Mouse (Mus musculus) ES-Bruce4 (cell line): Measurements from ENCODE around the gene Ldlrad1. TPM values are rescaled to one million over a fixed set of nuclear protein-coding genes. Genes with fewer than 3 reads are reported as not detected.

ENCODE experiments used
- H3K27ac ChIP-seq: 2 replicates; pipeline ENCODE4 v1.5.1; 2012; ENCODE audit warnings: low read length, inconsistent platforms; ENCODE audit not compliant: insufficient read depth
- H3K27me3 ChIP-seq: 2 replicates; pipeline ENCODE4 v1.6.1; 2012; ENCODE audit warnings: mild to moderate bottlenecking, low read length, inconsistent platforms; ENCODE audit not compliant: control insufficient read depth, poor library complexity, insufficient read depth, severe bottlenecking
- H3K36me3 ChIP-seq: 2 replicates; pipeline ENCODE4 v1.6.1; 2012; ENCODE audit warnings: inconsistent platforms, mild to moderate bottlenecking, low read length, moderate library complexity; ENCODE audit not compliant: control insufficient read depth, poor library complexity, insufficient read depth, severe bottlenecking
- H3K4me1 ChIP-seq: one replicate; pipeline ENCODE4 v1.8.1; 2011; ENCODE audit warnings: low read length; ENCODE audit not compliant: control insufficient read depth, insufficient read depth
- H3K4me3 ChIP-seq: 2 replicates; pipeline ENCODE4 v1.5.1; 2011; ENCODE audit warnings: low read depth, mild to moderate bottlenecking, low read length
- H3K9ac ChIP-seq: 2 replicates; pipeline ENCODE4 v1.6.1; 2012; ENCODE audit warnings: low read depth, mild to moderate bottlenecking, inconsistent platforms; ENCODE audit not compliant: poor library complexity, severe bottlenecking
- H3K9me3 ChIP-seq: replicated peaks from 2 replicates; pipeline ENCODE4 v1.6.1; 2012; ENCODE audit warnings: mild to moderate bottlenecking, low read length, inconsistent platforms; ENCODE audit not compliant: control insufficient read depth, poor library complexity, insufficient read depth, severe bottlenecking
- CTCF ChIP-seq: IDR thresholded peaks from one replicate; pipeline ENCODE4 v1.8.1; 2011; ENCODE audit warnings: low read depth, low read length
- EP300 ChIP-seq: IDR thresholded peaks from 2 replicates; pipeline ENCODE4 v1.6.1; 2011; ENCODE audit warnings: low read depth, low read length; ENCODE audit not compliant: insufficient read depth
- POLR2A ChIP-seq: IDR thresholded peaks from one replicate; pipeline ENCODE4 v1.8.1; 2011; ENCODE audit warnings: low read length; ENCODE audit not compliant: insufficient read depth
- polyA plus RNA-seq: library from polyadenylated mRNA; stranded (reverse); fragments of >200 nt; gene quantifications from 2 replicates; pipeline ENCODE4 v1.2.4, GENCODE M21; 2011; ENCODE audit warnings: low read depth; ENCODE audit not compliant: missing spikeins, insufficient read depth, insufficient read length

Gene Ldlrad1
- polyA plus RNA-seq, result not detected in 2 replicates

DNA sequence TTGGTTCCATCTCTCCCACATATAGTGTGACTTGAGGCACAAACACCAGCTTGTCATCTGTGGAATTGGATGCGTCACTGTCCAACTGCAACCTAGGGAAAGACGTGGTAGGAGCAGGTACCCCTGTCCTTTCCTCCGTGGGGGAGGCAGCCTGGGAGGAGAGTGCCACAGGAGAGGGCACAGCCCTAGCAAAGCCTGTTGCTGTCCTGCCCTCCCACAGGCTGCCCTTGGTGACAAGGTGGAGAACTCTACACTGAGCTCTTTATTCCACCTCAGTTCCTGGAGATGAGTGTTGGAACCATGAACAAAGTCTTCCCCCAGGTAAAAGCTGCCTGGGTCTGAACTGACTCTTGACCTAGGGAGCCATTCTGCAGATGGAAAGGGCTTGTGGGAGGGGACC lies at the start of gene Ldlrad1:
Gene Ldlrad1 (plus strand): TSS at position 301 of the 400 bp plus-strand sequence.
- no peaks in the 10 kb centered on the region for H3K9me3 ChIP-seq
- H3K4me3 ChIP-seq, result no peak within 1 kb of the TSS
- H3K4me1 ChIP-seq, result no peaks in the 10 kb centered on the region
- no peaks in the 10 kb centered on the region for H3K27me3 ChIP-seq
- H3K27ac ChIP-seq, result no peak within 1 kb of the TSS
- TF ChIP-seq CTCF (no peak), EP300 (no peak), POLR2A (no peak)
- no peaks in the 10 kb centered on the region for H3K36me3 ChIP-seq
- H3K9ac ChIP-seq, result no peak within 1 kb of the TSS

- no peak overlapping the region for H3K4me3 ChIP-seq
- H3K4me1 ChIP-seq, result peaks cover 4% of the 10 kb centered on the region
- no peak overlapping the region for H3K9ac ChIP-seq
- no peak for TF ChIP-seq EP300
- no peak for TF ChIP-seq POLR2A
- TF ChIP-seq CTCF, result no peak
- H3K9me3 ChIP-seq, result no peaks in the 10 kb centered on the region
- no peaks in the 10 kb centered on the region for H3K27me3 ChIP-seq
- H3K36me3 ChIP-seq, result no peaks in the 10 kb centered on the region
- no peak overlapping the region for H3K27ac ChIP-seq
Measured at GRCm38 (mm10) chr4:107160181-107160580, 48.8 kb upstream of the Ldlrad1 start.

DNA sequence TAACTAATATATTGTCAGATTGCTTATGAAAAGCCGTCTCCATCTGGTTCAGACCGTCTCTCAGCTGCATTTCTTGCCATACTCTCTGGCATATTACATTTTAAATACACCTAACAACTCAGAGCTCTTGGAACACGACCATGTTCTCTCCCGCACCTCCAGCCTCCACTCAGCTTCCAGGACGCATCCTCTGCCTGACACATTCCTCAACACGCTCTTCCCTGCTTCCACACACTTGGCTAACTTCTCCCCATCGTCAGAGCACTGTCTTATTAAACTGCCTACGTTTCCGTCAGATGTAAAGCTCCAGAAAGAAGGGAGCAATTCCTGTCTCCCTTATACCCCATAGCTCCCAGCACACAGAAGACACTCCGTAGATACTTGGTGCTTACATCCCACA lies 45.6 kb upstream of the Ldlrad1 start:
- no peak for TF ChIP-seq EP300
- no peak for TF ChIP-seq POLR2A
- TF ChIP-seq CTCF, result no peak
- no peaks in the 10 kb centered on the region for H3K4me1 ChIP-seq
- H3K4me3 ChIP-seq, result no peak overlapping the region
- H3K27ac ChIP-seq, result no peak overlapping the region
- no peaks in the 10 kb centered on the region for H3K27me3 ChIP-seq
- no peak overlapping the region for H3K9ac ChIP-seq
- no peaks in the 10 kb centered on the region for H3K9me3 ChIP-seq
- no peaks in the 10 kb centered on the region for H3K36me3 ChIP-seq

GRCm38 (mm10) chr4:107163756-107164587 lies 45.0 kb upstream of the Ldlrad1 start:
- Histone ChIP-seq H3K9me3 (no peaks in the 10 kb centered on the region), H3K27ac (no peak overlapping the region), H3K27me3 (no peaks in the 10 kb centered on the region), H3K4me3 (no peak overlapping the region), H3K9ac (no peak overlapping the region), H3K4me1 (no peaks in the 10 kb centered on the region), H3K36me3 (no peaks in the 10 kb centered on the region)
- TF ChIP-seq POLR2A (no peak), CTCF (peak; percentile 35), EP300 (no peak)

DNA sequence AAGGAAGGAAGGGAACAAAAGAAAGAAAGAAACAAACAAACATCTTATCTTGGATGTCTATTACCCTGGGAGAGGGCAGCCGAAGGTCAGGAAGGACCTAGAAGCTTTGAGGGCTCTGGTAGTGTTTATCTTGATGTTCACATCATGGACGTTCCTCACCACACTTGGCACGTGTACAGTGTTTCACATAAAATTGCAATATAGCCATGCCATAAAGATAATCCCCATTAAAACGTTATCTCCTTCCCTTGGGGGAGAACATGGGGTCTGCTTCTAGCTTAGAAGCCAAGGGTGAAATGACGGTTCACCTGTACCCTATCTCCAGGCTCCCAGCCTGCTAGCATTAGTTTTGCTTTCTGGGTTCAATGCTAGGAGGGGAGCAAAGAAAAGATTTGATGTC lies 42.3 kb upstream of the Ldlrad1 start:
- Histone ChIP-seq H3K9ac (no peak overlapping the region), H3K36me3 (no peaks in the 10 kb centered on the region), H3K4me1 (no peaks in the 10 kb centered on the region), H3K4me3 (no peak overlapping the region), H3K27ac (no peak overlapping the region), H3K9me3 (no peaks in the 10 kb centered on the region), H3K27me3 (no peaks in the 10 kb centered on the region)
- TF ChIP-seq POLR2A (no peak), CTCF (no peak), EP300 (no peak)

- Histone ChIP-seq H3K9me3 (no peaks in the 10 kb centered on the region), H3K27me3 (no peaks in the 10 kb centered on the region), H3K4me1 (no peaks in the 10 kb centered on the region), H3K4me3 (no peak overlapping the region), H3K27ac (no peak overlapping the region), H3K36me3 (no peaks in the 10 kb centered on the region), H3K9ac (no peak overlapping the region)
- TF ChIP-seq CTCF (no peak), EP300 (no peak), POLR2A (no peak)
Measured at GRCm38 (mm10) chr4:107167798-107168197, 41.2 kb upstream of the Ldlrad1 start.
